In the genomic region with DNA sequence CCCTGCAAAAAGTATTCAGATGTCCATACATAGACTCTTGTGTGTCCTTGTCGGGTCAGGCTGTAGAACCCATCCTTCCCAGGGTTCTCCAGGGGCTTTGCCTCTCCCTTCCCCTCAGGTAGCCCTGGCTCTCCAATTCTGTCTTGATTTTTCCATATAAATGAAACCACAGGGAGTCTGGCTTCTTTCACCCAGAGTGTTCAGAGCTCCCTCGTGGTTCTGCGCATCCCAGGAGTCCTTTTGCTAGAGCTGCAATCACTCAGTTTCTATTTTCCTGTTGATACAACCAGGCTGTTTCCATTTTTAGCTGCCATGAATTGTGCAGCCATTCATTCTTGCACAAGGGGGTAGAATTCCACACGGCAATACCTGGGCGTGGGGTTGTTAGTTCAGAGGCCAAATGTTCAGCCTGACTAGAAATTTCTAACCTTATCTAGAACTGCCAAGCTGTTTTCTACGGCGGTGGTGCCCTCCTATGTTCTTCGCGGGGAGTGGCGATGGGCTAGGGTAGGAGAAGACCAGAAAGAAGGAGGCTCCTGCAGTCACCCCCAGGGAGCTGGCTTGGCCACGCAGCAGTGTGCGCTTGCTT, we compare ENCODE assay signal across 9 mouse cellular contexts. TPM values are rescaled to one million over a fixed set of nuclear protein-coding genes. Genes with fewer than 3 reads are reported as not detected.
DNase-seq lines count a peak whose midpoint lies in the region; ATAC-seq and TF ChIP-seq lines count a peak whose summit lies in the region.
"Had no signal": no experiment of that assay in that cellular context is flagged by ENCODE, and none has a peak within 500 bp of the region (broad histone marks: within the 10 kb centered on the region; RNA-seq: fewer than 3 reads in every experiment).

No protein-coding gene starts in this region.

- no peak for TF ChIP-seq CTCF in E14TG2a.4 (conservative IDR thresholded peaks at IDR 0.05; ENCODE audit: low read length)
- TF ChIP-seq CTCF in bone marrow, adult 2 months (IDR thresholded peaks at IDR 0.05; ENCODE audit: control insufficient read depth, insufficient read depth, low read length), result no peak

- H3K9ac ChIP-seq in hindbrain, embryonic 11.5 days (ENCODE audit: low read depth, low read length), result no peak overlapping the region
- H3K9ac ChIP-seq: neural tube, embryonic 15.5 days had no signal

- no peaks in the 10 kb centered on the region for H3K27me3 ChIP-seq in hindbrain, embryonic 10.5 days (ENCODE audit: insufficient read depth, poor library complexity, severe bottlenecking)
- no peaks in the 10 kb centered on the region for H3K27me3 ChIP-seq in hindbrain, embryonic 11.5 days (ENCODE audit: control insufficient read depth, insufficient read depth, low read length)
- no peaks in the 10 kb centered on the region for H3K27me3 ChIP-seq in E14TG2a.4 (ENCODE audit: insufficient read depth, low read length)
- H3K27me3 ChIP-seq: neural tube, embryonic 15.5 days had no signal

- no peak for ATAC-seq in hindbrain, embryonic 11.5 days (ENCODE audit: low FRiP score)

- H3K36me3 ChIP-seq in hindbrain, embryonic 10.5 days, result no peaks in the 10 kb centered on the region
- no peaks in the 10 kb centered on the region for H3K36me3 ChIP-seq in hindbrain, embryonic 11.5 days (ENCODE audit: control insufficient read depth, insufficient read depth, low read length)
- H3K36me3 ChIP-seq in E14TG2a.4 (ENCODE audit: insufficient read depth, low read length), result no peaks in the 10 kb centered on the region
- H3K36me3 ChIP-seq: neural tube, embryonic 15.5 days had no signal

- TF ChIP-seq POLR2A in bone marrow, adult 2 months (IDR thresholded peaks at IDR 0.05; ENCODE audit: borderline replicate concordance, control insufficient read depth, low read depth, low read length), result no peak

- intact Hi-C loops in left cerebral cortex, postnatal 36 days (cut with DNase I), result no loop called here

- no peak overlapping the region for H3K4me3 ChIP-seq in hindbrain, embryonic 10.5 days
- H3K4me3 ChIP-seq in hindbrain, embryonic 11.5 days (ENCODE audit: low read depth, low read length), result no peak overlapping the region
- peak overlapping the region; percentile 71 for H3K4me3 ChIP-seq in E14TG2a.4 (replicated peaks; ENCODE audit: low read length)
- H3K4me3 ChIP-seq in bone marrow, adult 2 months (replicated peaks; ENCODE audit: control insufficient read depth, low read depth, low read length), result peak overlapping the region; percentile 72
- H3K4me3 ChIP-seq: neural tube, embryonic 15.5 days had no signal

- WGBS in hindbrain, embryonic 10.5 days, result 48% methylated on average over 12 of the region's 12 CpGs
- WGBS in hindbrain, embryonic 11.5 days, result 56% methylated on average over 12 of the region's 12 CpGs
- WGBS in bone marrow, adult 2 months, result 8% methylated on average over 12 of the region's 12 CpGs

- DNase-seq in hindbrain, embryonic 10.5 days (ENCODE audit: low spot score), result no peak
- no peak for DNase-seq in hindbrain, embryonic 11.5 days (ENCODE audit: low spot score)
- DNase-seq in liver, result peak; percentile 66
- no peak for DNase-seq in right cerebral cortex, postnatal 25 days
- DNase-seq in left cerebral cortex, postnatal 36 days (ENCODE audit: low spot score in 2 of 2), result no peak
- no peak for DNase-seq in kidney, adult 8-10 months

- H3K4me1 ChIP-seq in hindbrain, embryonic 10.5 days (replicated peaks), result peaks cover 39% of the 10 kb centered on the region
- H3K4me1 ChIP-seq in hindbrain, embryonic 11.5 days (replicated peaks; ENCODE audit: control insufficient read depth, insufficient read depth, low read length), result no peaks in the 10 kb centered on the region
- H3K4me1 ChIP-seq in E14TG2a.4 (replicated peaks; ENCODE audit: low read depth, low read length), result peaks cover 78% of the 10 kb centered on the region
- H3K4me1 ChIP-seq in bone marrow, adult 2 months (ENCODE audit: control insufficient read depth, insufficient read depth, low read length), result peaks cover 8% of the 10 kb centered on the region

- no peaks in the 10 kb centered on the region for H3K9me3 ChIP-seq in hindbrain, embryonic 10.5 days
- no peaks in the 10 kb centered on the region for H3K9me3 ChIP-seq in hindbrain, embryonic 11.5 days (ENCODE audit: control insufficient read depth, low read length)
- H3K9me3 ChIP-seq in E14TG2a.4 (ENCODE audit: low read length), result no peaks in the 10 kb centered on the region
- H3K9me3 ChIP-seq: neural tube, embryonic 15.5 days had no signal

- H3K27ac ChIP-seq in hindbrain, embryonic 10.5 days, result peak overlapping the region; percentile 64
- H3K27ac ChIP-seq in hindbrain, embryonic 11.5 days (ENCODE audit: low read depth, low read length), result no peak overlapping the region
- H3K27ac ChIP-seq in bone marrow, adult 2 months (ENCODE audit: control insufficient read depth, insufficient read depth, low read depth, low read length, poor library complexity), result peak overlapping the region; percentile 82
- H3K27ac ChIP-seq: neural tube, embryonic 15.5 days had no signal

- no peak overlapping the region for H3K4me2 ChIP-seq in hindbrain, embryonic 11.5 days (replicated peaks; ENCODE audit: low read depth, low read length)
- H3K4me2 ChIP-seq: neural tube, embryonic 15.5 days had no signal

RNA-seq across cellular contexts. Expression of gene Slc6a6, which starts 5.3 kb away (rescaled TPM):
- 58.9 and 60.0 TPM in 2 replicates for polyA plus RNA-seq in hindbrain, embryonic 10.5 days (2016; fragmentation: Nextera tagmentation; extraction: Ambion mirVana)
- polyA plus RNA-seq in hindbrain, embryonic 11.5 days (2014; fragmentation: Nextera tagmentation; extraction: Ambion mirVana), result 46.6 and 64.0 TPM in 2 replicates
- 18.5 and 36.3 TPM in 2 replicates for polyA plus RNA-seq in bone marrow, adult 2 months (2011; ENCODE audit: insufficient read depth, insufficient read length, low replicate concordance, missing spikeins)
- 100 to 1,000 TPM; 120 to 170 TPM for total RNA-seq in left cerebral cortex, postnatal 36 days (2021)

Comparison
In these comparisons a context has a peak if more than half of its experiments do, and no peak if none do; other contexts are left out.
1. H3K4me3 ChIP-seq: peak in E14TG2a.4 (single experiment) and bone marrow, adult 2 months (single experiment); none in hindbrain, embryonic 10.5 days (single experiment) and hindbrain, embryonic 11.5 days (single experiment).